Mouse (Mus musculus): ENCODE measurements around the gene Fam178b. TPM values are rescaled to one million over a fixed set of nuclear protein-coding genes. Genes with fewer than 3 reads are reported as not detected.

Gene Fam178b
- polyA plus RNA-seq, 1 experiment from 2014 or later = not detected

DNA sequence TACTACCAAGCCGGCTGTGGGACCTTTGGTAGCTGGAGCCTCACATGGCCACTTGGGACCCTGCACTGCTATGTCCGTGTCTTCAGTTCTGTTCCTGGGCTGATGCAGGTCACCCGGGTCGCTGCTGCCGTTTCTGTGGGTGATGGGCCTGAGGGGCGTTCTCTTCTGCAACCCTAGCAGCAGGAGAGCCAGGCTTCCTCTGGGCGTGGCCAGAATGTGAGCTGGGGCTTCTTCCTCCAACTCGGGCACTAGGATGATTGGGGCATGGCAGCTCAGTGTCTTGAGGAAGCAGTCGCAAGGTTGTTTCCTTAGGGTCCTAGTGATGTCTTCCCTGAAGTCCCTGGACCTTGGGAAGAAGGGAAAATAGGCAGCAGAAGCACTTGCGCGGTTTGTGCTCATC is 163.4 kb downstream of the Fam178b start:
- no peak for ATAC-seq (ENCODE audit: low FRiP score)
- DNase-seq (ENCODE audit: low spot score) = no peak
- peaks cover 20% of the 10 kb centered on the region for H3K4me1 ChIP-seq (replicated peaks; ENCODE audit: control insufficient read depth, insufficient read depth, low read length)
- no peak overlapping the region for H3K4me3 ChIP-seq (replicated peaks; ENCODE audit: low read length)
- H3K4me2 ChIP-seq (replicated peaks) = no peak overlapping the region
- H3K27me3 ChIP-seq (ENCODE audit: control insufficient read depth, insufficient read depth, low read length) = no peaks in the 10 kb centered on the region
- H3K36me3 ChIP-seq (replicated peaks; ENCODE audit: control insufficient read depth, insufficient read depth) = peaks cover 71% of the 10 kb centered on the region
- WGBS = 83% methylated on average over 11 of the region's 11 CpGs
- H3K27ac ChIP-seq = no peak overlapping the region
- no peaks in the 10 kb centered on the region for H3K9me3 ChIP-seq (ENCODE audit: control insufficient read depth, low read length)
- no peak overlapping the region for H3K9ac ChIP-seq

GRCm38 (mm10) chr1:36518259-36518658 is 164.7 kb downstream of the Fam178b start:
- H3K36me3 ChIP-seq (replicated peaks; ENCODE audit: control insufficient read depth, insufficient read depth) = peaks cover 57% of the 10 kb centered on the region
- H3K4me2 ChIP-seq (replicated peaks) = no peak overlapping the region
- H3K9ac ChIP-seq = no peak overlapping the region
- no peaks in the 10 kb centered on the region for H3K9me3 ChIP-seq (ENCODE audit: control insufficient read depth, low read length)
- no peaks in the 10 kb centered on the region for H3K27me3 ChIP-seq (ENCODE audit: control insufficient read depth, insufficient read depth, low read length)
- DNase-seq (ENCODE audit: low spot score) = no peak
- H3K4me1 ChIP-seq (replicated peaks; ENCODE audit: control insufficient read depth, insufficient read depth, low read length) = peaks cover 34% of the 10 kb centered on the region
- H3K27ac ChIP-seq = no peak overlapping the region
- H3K4me3 ChIP-seq (replicated peaks; ENCODE audit: low read length) = no peak overlapping the region
- WGBS = 89% methylated on average over 3 of the region's 3 CpGs
- ATAC-seq (ENCODE audit: low FRiP score) = no peak

DNA sequence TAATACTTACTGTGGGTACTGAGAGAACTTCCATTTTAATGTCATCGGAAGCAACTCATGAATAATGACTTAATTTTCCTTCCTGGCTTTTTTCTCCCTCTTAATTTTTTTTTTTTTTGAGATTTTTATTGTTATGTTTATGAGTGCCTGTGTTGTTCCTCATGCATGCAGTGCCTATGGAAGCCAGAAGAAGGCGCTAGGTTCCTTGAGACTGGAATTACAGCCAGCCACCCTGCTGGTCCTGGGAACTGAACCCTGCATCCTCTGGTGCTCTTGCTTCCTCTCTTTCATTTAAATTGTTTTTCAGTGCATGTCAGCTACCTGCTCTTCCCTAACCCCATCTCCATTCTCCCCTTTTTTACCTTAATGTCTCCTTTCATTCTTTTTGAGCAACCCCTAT is 169.3 kb downstream of the Fam178b start:
- DNase-seq (ENCODE audit: low spot score) (peak; percentile 39), ATAC-seq (ENCODE audit: low FRiP score) (no peak)
- WGBS = 32% methylated on average over 2 of the region's 2 CpGs
- Histone ChIP-seq H3K4me2 (replicated peaks) (peak overlapping the region; percentile 97), H3K9me3 (ENCODE audit: control insufficient read depth, low read length) (no peaks in the 10 kb centered on the region), H3K4me1 (replicated peaks; ENCODE audit: control insufficient read depth, insufficient read depth, low read length) (peaks cover 39% of the 10 kb centered on the region), H3K36me3 (replicated peaks; ENCODE audit: control insufficient read depth, insufficient read depth) (peaks cover 15% of the 10 kb centered on the region; the same call in 1 of the 2 replicates), H3K27me3 (ENCODE audit: control insufficient read depth, insufficient read depth, low read length) (no peaks in the 10 kb centered on the region), H3K9ac (peak overlapping the region; percentile 84; the same call in 1 of the 2 replicates), H3K27ac (no peak overlapping the region), H3K4me3 (replicated peaks; ENCODE audit: low read length) (peak overlapping the region; percentile 91)

DNA sequence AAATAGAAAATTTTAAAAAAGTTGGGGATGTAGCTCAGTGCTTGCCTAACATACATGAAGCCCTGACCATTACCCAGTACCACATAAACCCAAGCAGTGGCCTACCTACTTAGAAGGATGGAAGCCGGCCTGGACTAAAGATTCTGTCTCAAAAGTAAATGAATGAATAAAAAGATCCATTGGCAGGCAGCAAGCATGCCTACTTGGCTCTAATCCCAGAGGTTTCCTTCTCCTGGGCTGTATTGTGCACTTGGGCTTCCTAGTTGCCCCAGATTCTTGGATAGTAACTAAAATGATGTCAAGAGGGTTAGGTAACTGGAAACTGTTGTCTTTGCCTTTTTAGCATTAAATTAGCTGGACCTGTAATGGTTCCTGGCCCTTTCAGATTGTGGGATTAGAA is 169.7 kb downstream of the Fam178b start:
- Histone ChIP-seq H3K36me3 (replicated peaks; ENCODE audit: control insufficient read depth, insufficient read depth) (peaks cover 12% of the 10 kb centered on the region; the same call in 1 of the 2 replicates), H3K27ac (no peak overlapping the region; the same call in 1 of the 2 replicates), H3K4me1 (replicated peaks; ENCODE audit: control insufficient read depth, insufficient read depth, low read length) (peaks cover 39% of the 10 kb centered on the region), H3K4me2 (replicated peaks) (peak overlapping the region; percentile 97), H3K9ac (peak overlapping the region; percentile 84), H3K4me3 (replicated peaks; ENCODE audit: low read length) (peak overlapping the region; percentile 91), H3K9me3 (ENCODE audit: control insufficient read depth, low read length) (no peaks in the 10 kb centered on the region), H3K27me3 (ENCODE audit: control insufficient read depth, insufficient read depth, low read length) (no peaks in the 10 kb centered on the region)
- WGBS = 0% methylated on average over 1 of the region's 1 CpGs
- DNase-seq (ENCODE audit: low spot score) (peak; percentile 33), ATAC-seq (ENCODE audit: low FRiP score) (no peak)

GRCm38 (mm10) chr1:36512966-36513280 is 170.1 kb downstream of the Fam178b start:
- peak overlapping the region; percentile 97 for H3K4me2 ChIP-seq (replicated peaks)
- 0 out of 2 replicates have a peak, but pooled peaks have one; percentile 0 for ATAC-seq (ENCODE audit: low FRiP score)
- peak overlapping the region; percentile 84 for H3K9ac ChIP-seq
- H3K9me3 ChIP-seq (ENCODE audit: control insufficient read depth, low read length) = no peaks in the 10 kb centered on the region
- H3K4me1 ChIP-seq (replicated peaks; ENCODE audit: control insufficient read depth, insufficient read depth, low read length) = peaks cover 39% of the 10 kb centered on the region
- WGBS = 1% methylated on average over 16 of the region's 16 CpGs
- peaks cover 9% of the 10 kb centered on the region; the same call in 1 of the 2 replicates for H3K36me3 ChIP-seq (replicated peaks; ENCODE audit: control insufficient read depth, insufficient read depth)
- no peaks in the 10 kb centered on the region for H3K27me3 ChIP-seq (ENCODE audit: control insufficient read depth, insufficient read depth, low read length)
- DNase-seq (ENCODE audit: low spot score) = no peak
- H3K27ac ChIP-seq = peak overlapping the region; percentile 97
- H3K4me3 ChIP-seq (replicated peaks; ENCODE audit: low read length) = peak overlapping the region; percentile 91

Small RNA genes within 50 kb of the gene (microRNA-seq; reads per million reads assigned to microRNA genes)
- gene Gm24133 = not detected

Other genes with a start within 250 kb of the Fam178b start
- gene Lman2l, start 237.9 kb downstream of the Fam178b start, polyA plus RNA-seq (2014; fragmentation: Nextera tagmentation; extraction: Ambion mirVana) = 41.8 and 41.9 TPM in 2 replicates
- 9.2 and 10.6 TPM in 2 replicates for gene Cnnm4, start 211.6 kb downstream of the Fam178b start, polyA plus RNA-seq (2014; fragmentation: Nextera tagmentation; extraction: Ambion mirVana)
- gene Cnnm3, start 171.3 kb downstream of the Fam178b start, polyA plus RNA-seq (2014; fragmentation: Nextera tagmentation; extraction: Ambion mirVana) = 6.1 and 6.8 TPM in 2 replicates
- 6.9 and 10.6 TPM in 2 replicates for gene Ankrd23, start 146.3 kb downstream of the Fam178b start, polyA plus RNA-seq (2014; fragmentation: Nextera tagmentation; extraction: Ambion mirVana)
- gene Gm42417, start 143.8 kb downstream of the Fam178b start, polyA plus RNA-seq (2014; fragmentation: Nextera tagmentation; extraction: Ambion mirVana) = 0.23 and 1.1 TPM in 2 replicates
- 23.9 and 26.9 TPM in 2 replicates for gene Ankrd39, start 135.7 kb downstream of the Fam178b start, polyA plus RNA-seq (2014; fragmentation: Nextera tagmentation; extraction: Ambion mirVana)
- 3.1 and 3.8 TPM in 2 replicates for gene Sema4c, start 124.8 kb downstream of the Fam178b start, polyA plus RNA-seq (2014; fragmentation: Nextera tagmentation; extraction: Ambion mirVana)
- gene Cox5b, start 8.3 kb upstream of the Fam178b start, polyA plus RNA-seq (2014; fragmentation: Nextera tagmentation; extraction: Ambion mirVana) = 772 and 811 TPM in 2 replicates
- gene 4933424G06Rik, start 27.0 kb upstream of the Fam178b start, polyA plus RNA-seq (2014; fragmentation: Nextera tagmentation; extraction: Ambion mirVana) = 0.48 and 0.54 TPM in 2 replicates
- 95.0 and 97.4 TPM in 2 replicates for gene Actr1b, start 31.2 kb upstream of the Fam178b start, polyA plus RNA-seq (2014; fragmentation: Nextera tagmentation; extraction: Ambion mirVana)
- 0.69 and 2.3 TPM in 2 replicates for gene Zap70, start 78.6 kb upstream of the Fam178b start, polyA plus RNA-seq (2014; fragmentation: Nextera tagmentation; extraction: Ambion mirVana)